Mouse (Mus musculus): ENCODE measurements around the gene Tex35. TPM values are rescaled to one million over a fixed set of nuclear protein-coding genes. Genes with fewer than 3 reads are reported as not detected.
A peak's percentile ranks its signal among the peaks of the same experiment; 100 is the strongest.

Gene Tex35
- polyA plus RNA-seq, 1 experiment from 2014 or later, result not detected

DNA sequence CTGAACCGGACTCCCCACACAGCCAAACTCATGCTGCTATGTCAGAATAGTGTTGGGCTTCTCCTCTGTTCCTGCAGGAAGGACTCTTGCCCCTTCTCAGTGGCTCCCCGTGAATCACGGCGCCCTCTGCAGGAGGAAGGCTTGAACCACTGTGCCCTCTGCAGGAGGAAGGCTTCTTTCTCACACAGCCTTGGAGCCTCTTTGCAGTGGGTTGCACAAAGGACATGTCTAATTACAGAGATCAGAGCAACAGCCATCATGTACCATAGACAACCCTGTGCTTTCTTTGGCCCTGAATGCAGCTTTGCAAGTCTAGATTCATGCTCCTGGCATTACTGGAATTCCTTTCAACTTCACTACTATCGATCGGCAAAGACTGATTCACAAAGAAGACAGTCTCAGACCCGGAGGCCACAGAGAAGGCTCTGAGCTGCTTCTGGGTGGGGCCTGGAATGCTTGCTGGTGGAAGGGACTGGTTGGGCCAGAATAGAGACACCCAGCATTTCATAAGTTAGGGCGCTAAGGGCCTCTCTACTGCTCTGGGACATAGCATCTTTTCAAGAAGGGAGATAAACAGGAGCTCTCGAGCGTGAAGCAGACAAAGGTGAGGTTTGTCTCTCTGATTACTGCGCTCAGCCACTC is 29.0 kb downstream of the Tex35 start:
- Histone ChIP-seq H3K36me3 (no peaks in the 10 kb centered on the region), H3K9ac (no peak overlapping the region), H3K9me3 (no peaks in the 10 kb centered on the region), H3K4me2 (replicated peaks) (no peak overlapping the region), H3K27ac (peak overlapping the region; percentile 48; the same call in 1 of the 2 replicates), H3K4me3 (no peak overlapping the region), H3K4me1 (peaks cover 4% of the 10 kb centered on the region; the same call in 1 of the 2 replicates), H3K27me3 (no peaks in the 10 kb centered on the region)
- WGBS, result 58% methylated on average over 11 of the region's 11 CpGs
- ATAC-seq (ENCODE audit: low FRiP score, low read depth), result no peak

GRCm38 (mm10) chr1:157076781-157077705 is 31.4 kb downstream of the Tex35 start:
- peak; percentile 45; the same call in 1 of the 2 replicates for ATAC-seq (ENCODE audit: low FRiP score, low read depth)
- Histone ChIP-seq H3K4me1 (peaks cover 4% of the 10 kb centered on the region; the same call in 1 of the 2 replicates), H3K27ac (no peak overlapping the region), H3K4me3 (no peak overlapping the region), H3K36me3 (no peaks in the 10 kb centered on the region), H3K9me3 (no peaks in the 10 kb centered on the region), H3K9ac (no peak overlapping the region), H3K27me3 (no peaks in the 10 kb centered on the region), H3K4me2 (replicated peaks) (peak overlapping the region; percentile 19; the same call in 1 of the 2 replicates)
- WGBS, result 62% methylated on average over 43 of the region's 43 CpGs

DNA sequence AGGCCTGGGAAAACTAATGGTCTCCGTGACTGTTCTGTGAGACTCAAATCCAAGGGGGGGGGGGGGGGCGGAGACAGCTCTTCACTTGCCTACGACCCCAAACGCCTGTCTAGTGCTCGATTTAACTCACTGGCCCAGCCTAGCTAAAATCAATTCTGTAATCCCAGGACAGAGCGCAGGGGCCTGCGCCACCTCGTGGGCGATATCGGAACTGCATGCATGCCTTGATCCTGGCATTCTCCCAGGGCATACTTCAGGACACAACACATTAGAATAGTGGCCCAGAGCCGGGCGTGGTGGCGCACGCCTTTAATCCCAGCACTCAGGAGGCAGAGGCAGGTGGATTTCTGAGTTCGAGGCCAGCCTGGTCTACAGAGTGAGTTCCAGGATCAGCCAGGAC is 32.2 kb downstream of the Tex35 start:
- Histone ChIP-seq H3K27me3 (peaks cover 3% of the 10 kb centered on the region; the same call in 1 of the 2 replicates), H3K4me2 (replicated peaks) (no peak overlapping the region), H3K4me3 (no peak overlapping the region), H3K9me3 (no peaks in the 10 kb centered on the region), H3K9ac (no peak overlapping the region), H3K27ac (no peak overlapping the region), H3K4me1 (no peaks in the 10 kb centered on the region), H3K36me3 (no peaks in the 10 kb centered on the region)
- 9% methylated on average over 15 of the region's 15 CpGs for WGBS
- peak; percentile 42 for ATAC-seq (ENCODE audit: low FRiP score, low read depth)

- Histone ChIP-seq H3K27ac (no peak overlapping the region), H3K9ac (no peak overlapping the region), H3K4me3 (no peak overlapping the region), H3K9me3 (no peaks in the 10 kb centered on the region), H3K27me3 (peaks cover 3% of the 10 kb centered on the region; the same call in 1 of the 2 replicates), H3K36me3 (no peaks in the 10 kb centered on the region), H3K4me2 (replicated peaks) (no peak overlapping the region), H3K4me1 (no peaks in the 10 kb centered on the region)
- ATAC-seq (ENCODE audit: low FRiP score, low read depth), result no peak
- 63% methylated on average over 7 of the region's 7 CpGs for WGBS
Observed at GRCm38 (mm10) chr1:157074937-157075336, 33.5 kb downstream of the Tex35 start.

DNA sequence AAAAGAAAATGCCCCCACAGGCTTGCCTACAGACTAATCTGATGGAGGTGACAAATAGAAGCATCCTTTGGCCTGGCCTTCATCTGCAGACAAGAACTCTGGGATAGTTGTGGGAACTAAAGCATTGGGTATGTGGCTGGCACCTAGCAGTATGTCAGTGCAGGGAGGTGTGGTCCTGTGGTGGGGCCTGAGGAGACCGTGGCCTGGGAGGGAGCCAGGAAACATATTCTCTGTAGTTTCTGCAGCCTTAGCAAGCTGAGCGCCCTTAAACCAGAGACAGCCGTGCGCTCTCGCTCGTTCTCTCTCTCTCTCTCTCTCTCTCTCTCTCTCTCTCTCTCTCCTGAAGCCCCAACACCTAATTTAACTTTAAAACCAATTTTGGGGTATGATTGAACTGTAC is 34.1 kb downstream of the Tex35 start:
- Histone ChIP-seq H3K4me1 (no peaks in the 10 kb centered on the region), H3K36me3 (no peaks in the 10 kb centered on the region), H3K9me3 (no peaks in the 10 kb centered on the region), H3K27me3 (peaks cover 3% of the 10 kb centered on the region; the same call in 1 of the 2 replicates), H3K27ac (no peak overlapping the region), H3K9ac (no peak overlapping the region), H3K4me2 (replicated peaks) (no peak overlapping the region), H3K4me3 (no peak overlapping the region)
- no peak for ATAC-seq (ENCODE audit: low FRiP score, low read depth)
- WGBS, result 71% methylated on average over 6 of the region's 6 CpGs

DNA sequence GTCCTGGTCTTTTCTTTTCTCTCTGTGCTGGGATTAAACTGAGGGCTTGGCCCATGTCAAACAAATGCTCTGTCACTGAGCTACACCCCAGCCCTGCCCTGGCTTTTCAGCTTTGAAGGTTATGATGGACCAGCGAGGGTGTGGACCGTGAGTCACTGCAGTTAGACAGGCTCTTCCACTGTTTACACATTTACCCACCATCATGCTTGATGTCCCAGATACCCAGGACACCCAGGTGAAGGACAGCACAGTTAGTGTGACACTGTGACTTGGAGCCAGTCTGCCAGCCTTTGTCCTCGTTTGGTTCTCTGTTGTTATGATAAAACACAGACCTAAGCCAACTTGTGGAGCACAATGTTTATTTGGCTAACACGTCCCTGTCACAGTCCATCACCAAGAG is 34.9 kb downstream of the Tex35 start:
- Histone ChIP-seq H3K36me3 (no peaks in the 10 kb centered on the region), H3K27me3 (peaks cover 3% of the 10 kb centered on the region; the same call in 1 of the 2 replicates), H3K4me2 (replicated peaks) (no peak overlapping the region), H3K27ac (no peak overlapping the region), H3K9ac (no peak overlapping the region), H3K9me3 (no peaks in the 10 kb centered on the region), H3K4me3 (no peak overlapping the region), H3K4me1 (no peaks in the 10 kb centered on the region)
- no peak for ATAC-seq (ENCODE audit: low FRiP score, low read depth)
- 55% methylated on average over 4 of the region's 4 CpGs for WGBS

GRCm38 (mm10) chr1:157069181-157069828 is 39.2 kb downstream of the Tex35 start:
- Histone ChIP-seq H3K4me1 (peaks cover 16% of the 10 kb centered on the region), H3K27ac (no peak overlapping the region), H3K36me3 (no peaks in the 10 kb centered on the region), H3K27me3 (peaks cover 3% of the 10 kb centered on the region; the same call in 1 of the 2 replicates), H3K4me3 (no peak overlapping the region), H3K9ac (no peak overlapping the region), H3K4me2 (replicated peaks) (no peak overlapping the region), H3K9me3 (no peaks in the 10 kb centered on the region)
- ATAC-seq (ENCODE audit: low FRiP score, low read depth), result no peak
- 76% methylated on average over 15 of the region's 15 CpGs for WGBS

- no peak overlapping the region for H3K4me2 ChIP-seq (replicated peaks)
- peaks cover 16% of the 10 kb centered on the region for H3K4me1 ChIP-seq
- ATAC-seq (ENCODE audit: low FRiP score, low read depth), result no peak
- H3K9ac ChIP-seq, result no peak overlapping the region
- no peaks in the 10 kb centered on the region for H3K9me3 ChIP-seq
- H3K27ac ChIP-seq, result no peak overlapping the region
- H3K36me3 ChIP-seq, result no peaks in the 10 kb centered on the region
- H3K4me3 ChIP-seq, result no peak overlapping the region
- peaks cover 3% of the 10 kb centered on the region; the same call in 1 of the 2 replicates for H3K27me3 ChIP-seq
Observed at GRCm38 (mm10) chr1:157068316-157068715, 40.2 kb downstream of the Tex35 start.

DNA sequence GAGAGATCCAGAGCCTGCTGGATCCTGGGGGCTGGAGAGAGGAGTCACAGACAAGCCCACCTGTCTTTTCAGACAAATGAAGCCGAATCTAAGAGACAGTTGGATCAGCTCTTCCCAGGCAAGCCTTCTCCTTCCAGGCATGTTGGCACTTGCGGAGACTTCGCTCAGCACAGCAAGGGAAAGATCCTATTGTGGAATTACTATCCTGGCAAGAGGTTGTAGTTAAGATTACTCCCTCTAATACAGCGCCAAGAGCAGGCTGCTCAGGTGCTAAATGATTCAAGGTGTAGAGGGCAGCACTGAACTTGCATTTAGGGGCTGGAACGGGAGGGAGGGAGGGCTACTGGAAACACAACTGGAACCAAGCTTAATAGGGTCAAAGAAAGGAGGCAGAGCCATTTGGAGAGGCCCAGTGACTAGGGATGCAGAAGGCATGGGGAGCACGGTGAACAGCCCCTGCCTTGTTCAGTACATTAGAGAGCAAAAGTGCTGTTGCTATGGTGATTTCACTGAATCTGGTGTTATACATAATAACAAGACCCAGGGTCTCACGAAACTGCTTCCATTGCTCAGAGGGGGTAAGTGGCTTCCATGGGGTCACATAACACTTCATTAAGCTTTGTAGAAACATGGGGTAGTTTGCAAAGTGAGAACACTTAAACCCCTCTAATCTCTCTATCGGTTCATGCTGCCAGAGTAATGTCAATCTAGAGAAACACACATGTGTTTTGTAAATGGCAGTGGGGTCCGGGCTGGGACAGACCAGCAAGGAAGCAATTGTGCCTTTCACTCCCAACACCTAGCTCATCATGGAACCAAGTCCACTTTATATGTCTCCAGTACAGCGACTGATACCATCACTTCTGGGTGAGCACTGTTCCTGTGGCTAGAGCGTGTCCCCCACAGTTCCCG is 42.4 kb downstream of the Tex35 start:
- Histone ChIP-seq H3K4me1 (peaks cover 16% of the 10 kb centered on the region), H3K36me3 (no peaks in the 10 kb centered on the region), H3K9ac (no peak overlapping the region), H3K27ac (no peak overlapping the region; the same call in 1 of the 2 replicates), H3K4me3 (no peak overlapping the region), H3K27me3 (no peaks in the 10 kb centered on the region; the same call in 1 of the 2 replicates), H3K9me3 (no peaks in the 10 kb centered on the region), H3K4me2 (replicated peaks) (no peak overlapping the region)
- 62% methylated on average over 12 of the region's 12 CpGs for WGBS
- peak; percentile 48; the same call in 1 of the 2 replicates for ATAC-seq (ENCODE audit: low FRiP score, low read depth)

DNA sequence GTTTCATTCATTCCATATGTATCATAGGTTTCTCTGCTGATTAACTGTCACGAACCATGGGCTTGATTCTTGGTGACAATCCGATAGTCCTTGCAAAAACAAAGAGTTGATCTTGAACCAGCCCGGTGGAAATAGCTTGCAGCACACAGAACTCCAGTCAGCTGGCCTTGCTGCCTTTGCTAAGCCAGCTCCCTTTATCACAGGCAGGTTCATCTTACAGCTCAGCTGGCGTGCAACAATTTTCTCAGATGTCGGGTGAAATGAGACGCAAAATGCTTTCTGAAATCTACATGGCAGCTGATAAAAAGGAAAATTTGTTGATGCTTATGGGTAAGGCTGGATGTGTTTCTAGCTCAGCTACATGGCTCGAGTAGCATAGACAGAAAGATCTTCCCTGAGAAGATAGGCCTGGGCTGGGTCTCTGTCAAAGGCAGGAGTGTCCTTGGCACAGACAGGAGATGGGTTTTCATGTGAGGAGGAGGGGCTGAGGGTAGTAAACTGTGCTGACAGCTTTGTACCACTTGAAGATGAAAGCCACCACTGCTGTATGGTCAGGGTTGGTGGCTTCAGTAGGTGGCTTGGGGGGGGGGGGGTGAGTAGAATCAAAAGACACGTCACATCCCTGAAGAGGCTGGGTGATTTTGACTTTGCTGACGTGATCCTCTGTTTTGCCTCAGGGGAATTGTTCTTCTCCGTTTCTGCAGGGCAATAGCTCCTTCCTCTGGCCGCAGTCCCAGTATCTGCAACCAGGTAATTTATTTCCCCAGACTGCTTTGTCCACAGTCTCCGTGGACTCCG is 45.0 kb downstream of the Tex35 start:
- no peak overlapping the region for H3K4me2 ChIP-seq (replicated peaks)
- ATAC-seq (ENCODE audit: low FRiP score, low read depth), result no peak
- H3K9ac ChIP-seq, result no peak overlapping the region
- no peak overlapping the region for H3K4me3 ChIP-seq
- no peaks in the 10 kb centered on the region for H3K27me3 ChIP-seq
- 57% methylated on average over 13 of the region's 13 CpGs for WGBS
- H3K27ac ChIP-seq, result no peak overlapping the region
- H3K9me3 ChIP-seq, result no peaks in the 10 kb centered on the region
- no peaks in the 10 kb centered on the region for H3K36me3 ChIP-seq
- H3K4me1 ChIP-seq, result peaks cover 16% of the 10 kb centered on the region

- H3K4me2 ChIP-seq (replicated peaks), result no peak overlapping the region
- ATAC-seq (ENCODE audit: low FRiP score, low read depth), result no peak
- no peaks in the 10 kb centered on the region for H3K36me3 ChIP-seq
- H3K4me1 ChIP-seq, result peaks cover 16% of the 10 kb centered on the region
- H3K9me3 ChIP-seq, result no peaks in the 10 kb centered on the region
- H3K9ac ChIP-seq, result no peak overlapping the region
- H3K27me3 ChIP-seq, result no peaks in the 10 kb centered on the region
- WGBS, result 76% methylated on average over 5 of the region's 5 CpGs
- no peak overlapping the region for H3K4me3 ChIP-seq
- no peak overlapping the region for H3K27ac ChIP-seq
Observed at GRCm38 (mm10) chr1:157062445-157062825, 46.0 kb downstream of the Tex35 start.
